Mouse (Mus musculus) gastrocnemius, postnatal 25 days (tissue): Measurements from ENCODE around the gene Gm4491. TPM values are rescaled to one million over a fixed set of nuclear protein-coding genes. Genes with fewer than 3 reads are reported as not detected.

ENCODE experiments used
- DNase-seq: peaks from one replicate; pipeline ENCODE4 v3.0.0; 2022
- long read RNA-seq, 2 experiments: library from polyadenylated mRNA; stranded (forward); transcript quantifications; one replicate each; pipeline ENCODE4 v2.0.0; 2021
- total RNA-seq, 2 experiments: library from RNA; stranded (reverse); gene quantifications; 1 replicate in 1 of 2; 2 replicates in 1 of 2; pipeline ENCODE4 v1.2.3; 2021

The Gm4491 gene
- not detected for total RNA-seq
- long read RNA-seq, experiment 1: 0 reads
- long read RNA-seq, experiment 2: 0 reads

DNA sequence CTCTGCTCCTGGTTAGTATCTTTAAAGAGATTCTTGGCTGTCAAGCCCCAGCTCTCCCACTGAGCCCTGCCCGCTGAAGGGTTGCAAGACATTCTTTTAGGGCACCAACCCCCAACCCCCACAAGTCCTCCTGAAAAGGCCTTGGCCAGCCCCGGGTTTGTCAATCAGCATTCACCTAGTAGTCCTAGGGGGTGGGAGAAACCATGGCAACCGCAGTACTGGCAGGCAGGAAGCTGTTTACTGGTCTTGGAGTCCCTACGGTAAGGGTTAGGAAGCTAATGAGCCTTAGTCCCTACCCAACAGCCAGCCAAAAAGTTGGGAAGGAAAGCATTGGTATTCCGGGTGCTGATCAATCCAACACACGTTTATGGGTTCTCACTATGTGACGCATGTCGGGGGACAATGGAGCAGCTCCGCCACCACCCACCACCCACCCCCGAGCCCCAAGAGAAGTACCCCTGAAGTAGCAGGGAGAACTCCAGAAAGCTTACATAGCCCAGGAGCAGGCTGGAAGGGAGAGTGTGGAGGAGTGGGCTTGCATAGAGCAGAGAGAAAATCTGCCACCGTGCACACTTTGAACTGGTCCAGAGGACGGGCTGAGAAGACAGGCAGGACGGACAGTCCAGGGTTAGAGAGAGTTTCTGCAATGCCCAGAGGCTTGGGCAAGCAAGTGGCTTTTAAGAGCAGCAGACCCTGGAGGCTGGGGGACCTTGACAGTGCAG, at the start of gene Gm4491:
Gm4491 (minus strand) TSS at position 61 of the 722 bp plus-strand sequence.
- no peak for DNase-seq

GRCm38 (mm10) chr14:57161833-57162232, 46.1 kb upstream of the Gm4491 start:
- DNase-seq: no peak

DNA sequence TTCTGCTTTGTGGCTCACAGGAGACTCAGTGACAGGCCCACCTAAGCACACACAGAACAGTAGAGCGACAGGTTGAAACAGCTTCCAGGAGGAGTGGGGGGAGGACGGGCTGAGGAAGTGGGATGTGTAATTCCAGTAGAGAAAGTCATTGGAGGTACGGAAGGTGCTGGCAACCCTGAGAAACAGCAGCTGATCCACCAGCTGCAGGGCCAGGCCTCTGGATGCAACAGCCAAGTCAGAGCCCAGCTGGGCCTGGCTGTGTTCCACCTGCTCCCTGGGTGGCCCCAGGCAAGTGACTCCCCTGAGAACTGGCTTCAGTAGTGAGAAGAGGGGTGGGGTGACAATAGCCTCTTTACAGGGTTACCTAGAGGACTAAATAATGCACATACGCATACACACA, 45.5 kb upstream of the Gm4491 start:
- peak; percentile 61 for DNase-seq

- DNase-seq: no peak
These were observed 39.2 kb upstream of the Gm4491 start for GRCm38 (mm10) chr14:57154916-57155315.

DNA sequence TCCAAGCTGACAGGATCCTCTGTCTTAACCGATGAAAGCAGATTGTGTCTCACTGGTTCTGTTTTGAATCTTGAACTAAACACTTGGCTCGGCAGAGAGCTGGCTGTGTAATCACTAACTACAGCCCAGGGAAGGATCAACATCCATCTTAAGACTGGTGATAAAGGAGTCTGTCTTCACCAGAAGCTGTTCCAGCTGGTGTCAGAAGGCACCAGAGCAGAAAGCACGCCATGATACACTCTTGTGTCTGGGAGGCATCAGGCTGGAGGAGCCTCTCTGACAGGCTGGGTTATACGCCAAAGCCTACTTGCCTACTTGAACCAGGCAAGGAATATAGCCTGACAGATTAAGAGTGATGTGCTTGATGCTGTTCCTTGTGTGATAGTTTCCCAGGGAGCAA, 30.1 kb upstream of the Gm4491 start:
- no peak for DNase-seq

DNA sequence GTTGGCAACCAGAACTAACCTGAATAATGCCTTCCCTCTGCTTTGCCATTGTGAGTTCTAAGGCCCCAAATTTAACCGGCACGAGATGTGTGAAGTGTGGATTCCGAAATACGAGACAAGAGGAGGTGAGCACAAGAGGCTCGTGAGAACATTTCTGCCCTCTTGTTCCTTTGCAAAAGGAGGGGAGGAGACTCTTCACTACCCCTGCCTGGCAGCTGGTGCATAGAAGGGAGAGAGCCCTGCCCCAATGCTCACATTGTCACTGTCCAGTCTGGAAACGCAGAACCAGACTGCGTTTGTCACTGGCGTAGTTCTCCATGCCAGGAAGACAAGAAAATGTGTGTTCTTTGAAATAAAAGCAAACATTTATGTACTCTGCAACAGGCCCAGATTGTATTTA, 19.6 kb upstream of the Gm4491 start:
- no peak for DNase-seq

DNA sequence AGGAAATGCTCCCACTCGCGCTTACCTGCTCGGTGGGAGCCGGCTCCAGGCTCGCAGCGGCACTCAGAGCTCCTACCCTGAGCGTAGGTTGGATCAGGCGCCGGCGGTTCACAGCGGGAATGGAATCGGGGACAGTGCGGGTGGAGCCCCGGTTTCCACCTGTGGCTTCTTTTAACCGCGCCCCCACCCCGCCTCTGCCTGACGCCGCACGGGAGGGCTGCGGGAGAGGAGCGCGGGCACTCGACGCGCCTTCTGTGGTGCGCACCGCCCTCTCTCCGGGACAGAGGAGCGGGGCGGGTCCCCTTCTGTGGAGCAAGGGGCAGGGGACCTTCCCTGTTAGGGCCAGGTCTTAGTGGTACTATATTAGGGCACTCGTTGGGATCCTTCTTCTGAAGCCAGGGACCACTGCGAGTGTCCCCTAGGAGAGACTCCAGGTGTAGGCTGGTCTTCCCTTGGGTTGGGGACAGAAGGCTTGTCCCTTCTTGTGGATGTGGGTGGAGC, 17.5 kb upstream of the Gm4491 start, which contains the start of gene Gjb6:
Gjb6 (minus strand) TSS at position 451 of the 501 bp plus-strand sequence.
- DNase-seq: no peak

DNA sequence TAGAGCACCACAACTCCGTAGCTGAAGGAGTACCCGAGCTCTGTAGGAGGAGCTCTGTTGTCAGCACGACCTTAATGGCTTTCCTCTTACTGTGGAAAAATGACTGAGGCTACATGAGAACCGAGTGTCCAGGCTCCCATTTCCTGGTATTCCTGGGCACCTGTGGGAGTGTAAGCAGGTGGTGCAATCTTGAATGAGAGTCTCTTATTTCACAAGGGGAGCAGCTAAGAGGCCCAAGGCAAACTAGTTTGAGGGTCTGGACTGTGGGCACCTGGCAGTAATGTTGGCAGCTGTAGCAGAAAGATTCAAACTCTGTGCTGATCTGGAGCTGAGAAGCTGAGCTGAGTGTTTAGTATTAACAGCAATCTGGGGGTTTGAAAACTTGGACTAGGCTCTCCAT, 11.7 kb upstream of the Gm4491 start:
- no peak for DNase-seq

- DNase-seq: no peak
These were observed 6.6 kb upstream of the Gm4491 start for GRCm38 (mm10) chr14:57122295-57122694.

- DNase-seq: no peak
These were observed 6.5 kb downstream of the Gm4491 start for GRCm38 (mm10) chr14:57109194-57109593.

GRCm38 (mm10) chr14:57107916-57108315, 7.8 kb downstream of the Gm4491 start:
- DNase-seq: no peak

DNA sequence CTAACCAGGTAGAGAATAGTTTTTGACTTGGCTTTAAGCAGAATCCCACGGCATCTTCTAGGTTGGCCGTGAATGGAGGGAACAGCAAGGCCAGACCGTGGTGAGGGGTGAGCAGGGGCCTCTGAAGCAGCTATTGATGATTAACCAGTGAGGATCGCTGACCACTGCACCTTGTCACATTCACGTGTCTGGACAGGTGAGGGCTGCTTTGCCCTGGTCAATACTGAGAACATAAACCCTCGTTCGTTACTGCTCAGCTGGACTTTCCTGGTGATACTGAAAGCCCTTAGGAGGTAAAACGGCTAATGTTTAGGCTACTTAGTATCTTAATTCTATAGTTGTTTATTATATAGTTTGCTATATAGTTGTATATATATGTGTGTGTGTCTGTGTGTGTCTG, 8.6 kb downstream of the Gm4491 start:
- DNase-seq: no peak

- no peak for DNase-seq
These were observed 10.0 kb downstream of the Gm4491 start for GRCm38 (mm10) chr14:57105721-57106120.

DNA sequence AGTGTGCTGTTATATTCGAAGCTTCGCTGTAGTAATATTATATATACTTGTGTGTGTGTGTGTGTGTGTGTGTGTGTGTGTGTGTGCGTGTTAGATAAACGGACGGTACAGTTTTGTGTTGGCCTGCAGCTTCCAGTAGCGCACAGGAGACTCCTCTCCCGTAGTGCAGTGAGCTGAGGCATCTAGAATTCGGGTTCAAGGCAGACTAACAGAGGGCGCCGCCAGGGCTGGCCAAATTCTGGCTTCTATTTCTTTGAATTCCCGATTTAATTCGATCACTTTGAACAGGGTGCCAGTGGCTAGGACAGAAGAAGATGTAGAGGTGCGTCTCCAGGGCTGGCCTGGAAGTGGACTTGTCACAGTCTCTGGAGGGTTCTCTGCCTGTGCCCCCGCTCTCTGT, 10.6 kb downstream of the Gm4491 start:
- no peak for DNase-seq

DNA sequence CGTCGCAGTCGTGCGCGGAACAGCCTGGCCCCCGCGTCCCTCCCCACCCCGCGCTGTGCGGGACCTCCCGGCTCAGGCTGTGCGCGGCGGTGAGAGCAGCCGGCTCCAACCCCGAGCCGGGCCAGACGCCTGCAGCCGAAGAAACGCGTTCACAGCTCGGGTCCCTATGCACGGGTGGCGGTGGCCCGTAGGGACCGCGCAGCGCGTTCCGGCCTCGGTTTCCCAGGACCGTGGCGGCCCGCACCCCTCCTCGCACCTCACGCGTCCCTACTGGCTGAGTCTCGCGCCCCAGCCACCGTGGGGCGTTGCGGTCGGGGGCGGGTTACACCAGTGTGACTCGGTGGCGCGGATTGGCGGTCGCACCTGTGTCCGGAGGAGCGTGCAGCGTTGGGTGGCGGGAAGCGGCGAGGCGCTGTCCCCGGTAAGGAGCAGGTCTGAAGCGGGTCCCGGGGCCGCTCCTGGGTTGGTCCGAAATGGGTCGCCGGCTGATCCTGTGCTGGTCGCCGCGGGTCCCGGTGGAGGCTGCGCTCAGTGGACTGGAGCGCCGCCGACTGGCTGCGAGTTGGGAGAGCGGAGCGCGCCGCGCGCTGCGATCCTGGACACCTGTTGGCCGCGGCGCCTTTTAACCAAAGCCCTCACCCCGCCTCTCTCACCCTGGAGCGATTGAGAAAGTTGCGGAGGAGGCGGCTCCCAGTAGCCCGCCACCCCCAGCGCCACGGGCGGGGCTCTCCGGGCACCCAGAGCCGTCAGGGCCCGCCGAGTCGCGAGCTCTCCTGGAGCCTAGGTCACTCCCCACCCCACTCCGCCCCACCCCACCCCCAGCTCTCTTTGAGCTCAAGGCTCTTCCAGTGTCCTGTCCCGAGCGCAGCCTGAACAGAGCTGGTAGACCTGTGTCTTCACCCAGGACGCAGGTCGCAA, 11.3 kb downstream of the Gm4491 start, which contains the start of gene Gjb2:
Gjb2 (minus strand) TSS at position 597 of the 918 bp plus-strand sequence.
- DNase-seq: no peak

GRCm38 (mm10) chr14:57103711-57104105, 12.0 kb downstream of the Gm4491 start:
- DNase-seq: no peak

DNA sequence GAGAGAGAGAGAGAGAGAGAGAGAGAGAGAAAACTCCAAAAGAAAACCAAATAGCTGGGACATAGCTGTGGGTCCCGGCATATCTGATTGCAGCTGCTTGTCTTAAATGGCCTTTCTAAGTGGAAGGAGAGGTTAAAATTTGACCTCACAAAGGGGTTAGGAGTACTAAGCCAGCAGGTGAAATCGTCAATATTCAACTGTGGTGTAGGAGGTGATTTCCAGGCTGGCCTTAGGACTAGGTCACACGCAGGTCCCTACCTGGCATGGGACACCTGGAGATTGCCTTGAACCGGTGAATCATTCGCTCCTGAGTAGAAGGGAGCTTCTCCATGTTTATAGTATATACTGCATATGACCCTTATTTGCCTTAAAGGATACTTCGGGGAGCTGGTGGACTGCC, 12.6 kb downstream of the Gm4491 start:
- DNase-seq: no peak

DNA sequence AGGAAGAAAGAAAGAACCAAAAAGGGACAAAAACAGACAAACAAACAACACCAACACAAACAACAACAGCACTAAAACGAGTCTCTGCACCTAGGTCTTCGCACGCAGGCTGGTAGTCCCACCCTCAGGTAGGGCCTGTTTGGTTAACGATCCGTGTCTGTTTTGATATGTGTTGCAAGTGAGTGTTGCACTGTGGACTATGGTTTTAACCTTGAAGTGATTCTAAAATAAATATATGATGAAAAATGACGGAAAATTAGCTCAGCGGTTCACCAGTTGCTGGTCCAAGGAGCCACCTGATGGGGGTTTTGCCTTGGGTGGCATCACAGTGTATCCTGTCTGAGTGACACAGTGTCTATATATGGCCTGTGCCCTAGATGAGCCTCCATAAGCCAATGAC, 14.1 kb downstream of the Gm4491 start:
- DNase-seq: no peak

- no peak for DNase-seq
These were observed 19.8 kb downstream of the Gm4491 start for GRCm38 (mm10) chr14:57095855-57096254.

- DNase-seq: no peak
These were observed 22.7 kb downstream of the Gm4491 start for GRCm38 (mm10) chr14:57093029-57093428.

- DNase-seq: no peak
These were observed 25.7 kb downstream of the Gm4491 start for GRCm38 (mm10) chr14:57090001-57090400.

GRCm38 (mm10) chr14:57089107-57089506, 26.6 kb downstream of the Gm4491 start:
- DNase-seq: no peak

GRCm38 (mm10) chr14:57084180-57084668, 31.5 kb downstream of the Gm4491 start:
- no peak for DNase-seq
